Mouse (Mus musculus): ENCODE results near the gene Lrrn4cl. TPM values are rescaled to one million over a fixed set of nuclear protein-coding genes. Genes with fewer than 3 reads are reported as not detected.
"Not testable (repeated sequence)": the region's sequence is repeated elsewhere in the genome, so short reads cannot be mapped to it uniquely, and the experiment has no call there.

Gene Lrrn4cl
- total RNA-seq, 2 experiments from 2014 or later: 4.2 to 5.1 TPM

- DNase-seq: peak; percentile 89 to 90
- intact Hi-C loops (cut with DNase I): loop anchor here (2.0 kb wide), 1 partner anchor 17 kb away; the partner anchor contains the start of gene Hnrnpul2
Observed at GRCm38 (mm10) chr19:8837251-8837791, 13.2 kb upstream of the Lrrn4cl start, which contains the start of gene Bscl2. TSS of gene Bscl2 (plus strand) at chr19:8837467.

DNA sequence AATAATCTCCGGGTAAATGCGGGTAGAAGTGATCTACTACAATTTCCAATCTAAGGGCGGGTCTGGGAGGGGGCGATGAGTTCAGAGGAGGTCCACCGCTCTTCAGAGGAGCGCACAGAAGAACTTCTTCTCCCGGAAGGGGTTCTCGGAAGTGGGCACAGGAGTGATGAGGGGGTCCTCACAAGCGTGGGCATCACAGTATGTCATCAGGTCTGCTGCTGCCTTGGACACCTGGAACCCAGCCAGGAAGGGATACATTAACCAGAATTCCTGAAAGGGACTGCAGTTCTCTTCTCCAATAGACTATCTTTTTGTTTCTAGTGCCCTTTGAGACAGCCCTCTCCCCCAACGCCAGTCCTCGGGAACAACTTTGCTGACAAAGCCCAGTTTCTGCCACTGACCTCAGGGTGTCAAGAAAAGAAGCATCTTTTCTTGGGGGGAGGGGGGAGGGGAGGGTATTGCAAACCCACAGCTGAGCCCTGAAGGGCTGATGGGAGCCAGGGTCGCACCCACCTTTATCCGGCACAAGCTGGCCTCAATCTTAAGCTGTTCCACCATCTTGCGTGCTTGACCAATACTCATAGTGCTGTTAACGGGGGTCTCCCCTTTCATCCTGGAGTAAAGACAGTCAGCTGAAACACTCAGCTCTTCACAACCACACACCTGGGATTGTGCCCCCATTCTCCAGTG is 12.4 kb upstream of the Lrrn4cl start:
- DNase-seq: peak; percentile 40 to 61
- intact Hi-C loops (cut with DNase I): no loop called here

DNA sequence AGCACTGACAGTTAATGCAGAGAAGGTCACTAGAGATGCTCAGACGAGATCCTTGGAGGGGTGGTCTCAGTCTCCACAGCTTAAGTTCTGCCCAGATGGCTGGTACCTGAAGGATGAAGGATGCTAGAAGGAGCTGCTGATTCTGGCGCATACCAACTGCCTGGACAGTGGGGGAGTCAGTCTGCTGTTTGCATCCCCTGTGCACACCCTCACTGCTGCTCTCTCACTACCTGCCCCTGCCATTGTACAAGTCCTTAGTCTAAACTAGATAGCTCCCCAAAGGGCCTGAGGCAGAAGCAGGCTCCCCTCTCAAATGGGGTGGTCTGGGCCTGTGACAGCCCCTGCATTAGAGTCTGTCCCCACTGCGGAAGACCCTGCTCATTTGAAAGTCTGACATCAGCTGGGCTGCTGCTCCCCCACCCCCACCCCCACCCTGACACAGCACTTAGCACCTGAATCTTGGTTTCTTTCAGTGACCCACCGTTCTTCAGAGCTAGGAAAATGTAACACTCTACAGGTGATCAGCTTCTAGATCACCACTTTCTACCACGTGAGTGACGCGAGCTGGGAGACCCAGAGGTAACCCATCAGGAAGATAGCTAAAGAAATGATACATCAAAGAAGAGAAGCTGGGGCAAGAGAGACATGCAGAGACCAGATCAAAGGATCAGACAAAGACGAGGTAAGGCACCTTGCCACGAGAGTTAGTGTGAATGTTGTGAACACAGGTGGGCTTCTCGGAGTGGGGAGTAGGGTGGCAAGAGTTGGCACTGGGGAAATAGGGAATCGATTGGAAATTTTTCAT is 11.3 kb upstream of the Lrrn4cl start, which contains the start of gene Gng3:
Gene Gng3, minus strand, starts transcription at position 92 of the 805 bp plus-strand sequence.
- intact Hi-C loops (cut with DNase I): no loop called here
- no peak for DNase-seq

GRCm38 (mm10) chr19:8839908-8840791 is 10.4 kb upstream of the Lrrn4cl start:
- intact Hi-C loops (cut with DNase I): loop anchor here (5.0 kb wide), 1 partner anchor 137 kb away; no protein-coding TSS in a partner anchor
- DNase-seq: peak; percentile 83

- intact Hi-C loops (cut with DNase I): loop anchor here (5.0 kb wide), 1 partner anchor 136 kb away; no protein-coding TSS in a partner anchor
Observed at GRCm38 (mm10) chr19:8841012-8841411, 9.6 kb upstream of the Lrrn4cl start.

DNA sequence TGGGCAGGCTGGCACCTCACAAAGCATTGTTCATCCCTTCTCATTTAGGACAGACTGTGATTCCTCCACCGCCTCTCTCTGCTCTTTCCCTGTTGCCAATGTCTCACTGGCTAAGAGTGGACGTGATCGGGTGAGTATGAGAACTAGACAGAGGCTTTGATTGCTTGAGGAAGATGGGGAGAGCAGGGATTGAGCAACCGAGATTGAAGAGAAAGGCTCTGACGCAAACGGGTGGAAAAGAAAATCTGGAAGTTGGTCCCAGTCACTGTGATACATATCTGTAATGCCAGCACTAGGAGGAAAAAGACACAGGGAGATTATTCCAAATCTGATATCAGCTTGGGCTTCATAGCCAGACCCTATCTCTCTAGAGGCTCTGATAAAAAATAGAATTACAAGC is 7.6 kb upstream of the Lrrn4cl start:
- intact Hi-C loops (cut with DNase I): loop anchor here (5.0 kb wide), 1 partner anchor 134 kb away; no protein-coding TSS in a partner anchor
- DNase-seq: no peak

More at GRCm38 (mm10) chr19:8841012-8841411, 9.6 kb upstream of the Lrrn4cl start:
- no peak for DNase-seq

GRCm38 (mm10) chr19:8844371-8845129 is 6.0 kb upstream of the Lrrn4cl start:
- intact Hi-C loops (cut with DNase I): loop anchor here (1.0 to 5.0 kb wide), 2 partner anchors 133 to 266 kb away; no protein-coding TSS in a partner anchor

GRCm38 (mm10) chr19:8848356-8848755 is 2.2 kb upstream of the Lrrn4cl start:
- no peak for DNase-seq
- intact Hi-C loops (cut with DNase I): no loop called here

More at GRCm38 (mm10) chr19:8844371-8845129, 6.0 kb upstream of the Lrrn4cl start:
- peak; percentile 84 to 93 for DNase-seq

DNA sequence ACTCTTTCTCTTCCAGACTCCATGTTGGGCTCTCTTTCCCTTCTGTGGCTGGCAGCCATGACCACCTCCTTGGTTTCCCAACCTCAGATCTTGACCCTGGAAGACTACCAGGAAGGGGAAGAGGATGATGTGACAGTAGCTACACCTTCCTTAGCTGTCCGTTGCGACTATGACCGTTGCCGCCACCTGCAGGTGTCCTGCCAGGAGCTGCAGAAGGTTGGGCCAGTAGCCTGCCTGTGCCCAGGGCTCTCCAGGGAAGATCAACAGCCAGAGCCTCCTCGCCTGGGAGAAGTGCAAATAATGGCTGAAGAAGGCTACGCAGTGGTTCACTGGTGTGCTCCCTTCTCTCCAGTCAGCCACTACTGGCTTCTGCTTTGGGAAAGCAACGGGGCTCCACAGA is 1.1 kb downstream of the Lrrn4cl start:
- no peak for DNase-seq
- intact Hi-C loops (cut with DNase I): no loop called here

- no peak for DNase-seq
- intact Hi-C loops (cut with DNase I): no loop called here
Observed at GRCm38 (mm10) chr19:8852236-8852928, 1.8 kb downstream of the Lrrn4cl start.

DNA sequence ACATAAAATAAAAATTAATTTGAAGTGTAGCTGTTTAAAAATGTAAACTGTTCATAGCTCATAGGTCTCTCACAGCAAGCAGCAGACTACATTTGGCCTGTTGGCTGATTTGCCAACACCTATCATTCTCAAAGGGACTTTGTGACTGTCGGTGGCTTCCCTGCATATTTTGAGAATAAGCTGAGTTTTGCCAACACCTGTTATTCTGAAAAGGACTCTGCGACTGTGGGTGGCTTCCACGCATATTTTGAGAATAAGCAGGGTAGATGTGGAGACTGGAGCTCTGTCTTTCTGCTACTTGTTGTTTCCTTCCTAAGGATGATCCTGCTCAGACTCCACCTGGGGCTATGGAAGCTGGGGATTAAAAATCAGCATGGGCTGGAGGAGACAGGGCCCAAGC is 2.5 kb downstream of the Lrrn4cl start:
- intact Hi-C loops (cut with DNase I): no loop called here
- no peak for DNase-seq

DNA sequence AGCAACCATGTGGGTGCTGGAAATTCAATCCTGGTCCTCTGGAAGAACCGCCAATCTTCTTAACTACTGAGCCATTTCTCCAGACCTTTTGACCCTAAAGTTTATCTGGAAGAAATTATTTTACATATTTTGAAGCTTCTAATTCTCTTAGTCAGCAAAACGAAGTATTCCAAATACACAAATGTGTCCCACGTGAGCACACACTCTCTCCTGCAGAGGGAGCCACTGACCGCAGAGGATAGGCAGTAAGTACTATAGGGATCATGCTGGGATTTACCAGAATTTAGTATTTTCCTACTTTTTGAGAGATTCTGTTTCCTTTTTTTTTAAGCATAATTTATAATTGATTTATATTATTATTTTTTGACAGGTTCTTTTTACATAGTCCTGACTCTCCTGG is 7.1 kb downstream of the Lrrn4cl start:
- DNase-seq: peak; percentile 50 to 69
- intact Hi-C loops (cut with DNase I): loop anchor here (2.0 kb wide), 1 partner anchor 253 kb away; no protein-coding TSS in a partner anchor

DNA sequence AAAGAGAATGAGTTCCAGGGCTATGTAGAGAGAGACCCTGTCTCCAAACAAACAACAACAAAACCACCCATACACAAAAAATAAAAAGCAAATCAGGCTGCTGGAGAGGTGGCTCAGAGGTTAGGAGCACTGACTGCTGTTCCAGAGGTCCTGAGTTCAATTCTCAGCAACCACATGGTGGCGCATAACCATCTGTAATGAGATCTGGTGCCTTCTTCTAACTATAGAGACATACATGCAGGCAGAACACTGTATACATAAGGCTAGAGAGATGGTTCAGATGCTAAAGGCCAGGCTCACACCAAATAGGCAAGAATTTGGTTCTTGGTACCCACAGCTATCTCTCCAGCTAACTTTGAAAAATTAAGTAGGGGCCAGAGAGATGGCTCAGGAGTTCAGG is 8.4 kb downstream of the Lrrn4cl start:
- intact Hi-C loops (cut with DNase I): loop anchor here (2.0 kb wide), 1 partner anchor 252 kb away; no protein-coding TSS in a partner anchor
- DNase-seq: no peak

DNA sequence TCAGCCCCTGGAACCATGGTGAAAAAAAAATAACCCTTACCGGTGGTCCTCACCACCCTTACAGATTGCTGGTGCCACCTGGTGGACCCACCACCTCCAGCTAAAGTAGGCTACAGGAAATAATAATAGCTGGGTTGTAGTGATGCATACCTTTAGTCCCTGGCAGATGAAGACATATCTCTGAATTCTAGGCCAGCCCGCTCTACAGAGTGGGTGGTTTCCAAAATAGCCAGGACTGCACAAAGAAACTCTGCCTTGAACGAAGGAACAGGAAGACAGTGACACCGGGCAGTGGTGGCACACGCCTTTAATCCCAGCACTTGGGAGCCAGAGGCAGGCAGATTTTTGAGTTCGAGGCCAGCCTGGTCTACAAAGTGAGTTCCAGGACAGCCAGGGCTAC is 13.7 kb downstream of the Lrrn4cl start:
- DNase-seq: no peak
- intact Hi-C loops (cut with DNase I): no loop called here

- DNase-seq; intact Hi-C loops (cut with DNase I): not testable (repeated sequence)
Observed at GRCm38 (mm10) chr19:8870381-8870780, 19.8 kb downstream of the Lrrn4cl start.

- no peak for DNase-seq
- intact Hi-C loops (cut with DNase I): no loop called here
Observed at GRCm38 (mm10) chr19:8870838-8871237, 20.3 kb downstream of the Lrrn4cl start.

GRCm38 (mm10) chr19:8871267-8872186 is 21.0 kb downstream of the Lrrn4cl start, which contains the start of gene Ubxn1:
TSS of gene Ubxn1 (plus strand) at chr19:8871496.
- intact Hi-C loops (cut with DNase I): no loop called here

More at GRCm38 (mm10) chr19:8871267-8872186, 21.0 kb downstream of the Lrrn4cl start, which contains the start of gene Ubxn1:
- DNase-seq: peak; percentile 99

Data from heart, postnatal 10 days (tissue).